Mouse (Mus musculus) mouse trophoblast stem cell (cell line): ENCODE measurements around the gene Ak5.
"Not testable (repeated sequence)": the region's sequence is repeated elsewhere in the genome, so short reads cannot be mapped to it uniquely, and the experiment has no call there.

Experiments
- in situ Hi-C, 2 experiments: fragments of 300-500 bp; cut with MseI, MboI; formaldehyde crosslinking; loops; 2 replicates in 1 of 2; 3 replicates in 1 of 2; pipeline ENCODE4 v1.15.1; 2025

Gene Ak5

GRCm38 (mm10) chr3:152668239-152668638, at the start of gene Ak5:
Ak5 (minus strand) TSS chr3:152668360.
- in situ Hi-C loops, result no loop called here

- in situ Hi-C loops, result no loop called here
Measured at GRCm38 (mm10) chr3:152713991-152714902, 46.1 kb upstream of the Ak5 start, which contains the start of gene Pigk. Pigk (plus strand) TSS chr3:152714100.

GRCm38 (mm10) chr3:152712957-152713356, 44.8 kb upstream of the Ak5 start:
- in situ Hi-C loops, result no loop called here

DNA sequence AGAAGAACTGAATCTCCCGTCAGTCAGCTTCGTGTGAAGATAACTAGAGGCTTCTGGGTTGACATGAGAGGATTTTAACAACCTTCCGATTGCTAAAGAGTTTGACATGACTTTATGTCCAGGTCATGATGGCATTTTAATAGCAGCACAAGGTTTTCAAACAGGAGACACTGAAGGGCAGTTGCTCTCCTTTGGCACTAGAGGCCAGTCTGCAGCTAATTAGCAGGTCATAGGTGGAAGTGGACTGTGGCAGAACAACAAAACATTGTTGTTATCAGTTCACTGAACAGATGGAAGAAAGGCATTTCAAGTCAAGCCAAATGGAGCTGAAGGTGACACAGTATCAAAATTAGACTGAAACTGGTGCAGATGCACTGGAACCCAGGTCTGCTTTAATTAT, 41.8 kb upstream of the Ak5 start:
- in situ Hi-C loops, result no loop called here

GRCm38 (mm10) chr3:152707321-152707823, 39.2 kb upstream of the Ak5 start:
- in situ Hi-C loops, result no loop called here

DNA sequence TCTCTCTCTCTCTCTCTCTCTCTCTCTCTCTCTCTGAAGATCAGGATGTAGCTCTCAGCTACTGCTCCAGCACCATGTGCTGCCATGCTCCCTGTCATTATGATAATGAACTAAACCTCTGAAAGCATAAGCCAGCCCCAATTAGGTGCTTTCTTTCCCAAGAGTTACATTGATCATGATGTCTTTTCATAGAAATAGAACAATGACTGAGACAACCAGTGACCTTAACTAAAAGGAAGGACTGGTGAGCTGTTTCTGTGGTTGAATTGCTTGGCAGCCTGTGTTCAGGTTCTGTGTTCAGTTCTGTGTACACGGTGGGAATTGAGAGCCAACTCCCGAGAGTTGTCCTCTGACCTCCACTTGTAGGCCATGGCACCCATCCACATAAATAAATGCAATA, 38.7 kb upstream of the Ak5 start:
- in situ Hi-C loops, result no loop called here

DNA sequence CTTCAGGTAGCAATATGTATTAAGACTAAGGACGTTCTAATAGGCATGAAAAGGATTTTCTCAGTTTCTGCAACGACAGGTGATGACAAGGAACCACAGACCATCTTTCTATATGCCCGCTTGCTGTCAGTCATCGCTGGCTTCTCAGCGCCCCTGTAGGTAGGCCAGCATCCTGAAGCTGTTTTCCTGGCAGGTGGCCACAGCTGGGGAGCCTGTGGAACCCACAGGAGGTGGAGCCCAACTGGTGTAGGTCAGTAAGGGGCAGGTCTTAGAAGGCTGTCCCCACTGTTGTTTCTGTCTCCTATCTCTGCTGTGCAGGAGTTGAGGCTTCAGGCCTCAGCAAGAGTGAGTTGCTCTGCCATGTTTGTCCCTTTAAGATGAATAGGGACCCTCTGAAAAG, 37.7 kb upstream of the Ak5 start:
- in situ Hi-C loops, result no loop called here

DNA sequence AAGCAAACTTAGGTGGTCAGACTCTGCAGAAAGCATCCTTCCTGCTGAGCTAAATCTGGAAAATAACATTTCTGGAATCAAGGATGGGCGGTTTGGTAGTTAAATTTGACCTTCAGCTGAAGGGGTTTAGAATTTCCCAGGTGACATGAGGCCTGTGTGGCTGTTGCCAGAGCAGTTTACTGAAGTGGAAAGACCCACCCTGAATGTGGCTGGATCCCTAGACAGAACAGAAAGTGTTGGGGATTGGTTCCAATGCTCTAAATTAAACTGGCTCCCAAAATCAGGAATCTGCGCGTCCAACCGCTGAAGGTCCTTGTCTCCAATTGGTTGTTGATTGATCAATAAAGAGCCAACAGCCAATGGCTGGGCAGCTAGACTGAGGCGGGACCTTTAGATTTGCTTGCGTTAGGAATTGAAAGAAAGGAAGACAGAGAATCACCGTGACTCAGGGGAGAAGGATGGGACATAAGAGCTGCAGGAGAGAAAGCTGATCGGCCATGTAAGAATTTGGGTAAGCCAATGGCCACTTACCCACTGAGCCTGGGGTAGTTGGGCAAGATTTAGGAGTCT, 34.2 kb upstream of the Ak5 start:
- in situ Hi-C loops, result no loop called here

GRCm38 (mm10) chr3:152701536-152701935, 33.4 kb upstream of the Ak5 start:
- in situ Hi-C loops, result not testable (repeated sequence)

DNA sequence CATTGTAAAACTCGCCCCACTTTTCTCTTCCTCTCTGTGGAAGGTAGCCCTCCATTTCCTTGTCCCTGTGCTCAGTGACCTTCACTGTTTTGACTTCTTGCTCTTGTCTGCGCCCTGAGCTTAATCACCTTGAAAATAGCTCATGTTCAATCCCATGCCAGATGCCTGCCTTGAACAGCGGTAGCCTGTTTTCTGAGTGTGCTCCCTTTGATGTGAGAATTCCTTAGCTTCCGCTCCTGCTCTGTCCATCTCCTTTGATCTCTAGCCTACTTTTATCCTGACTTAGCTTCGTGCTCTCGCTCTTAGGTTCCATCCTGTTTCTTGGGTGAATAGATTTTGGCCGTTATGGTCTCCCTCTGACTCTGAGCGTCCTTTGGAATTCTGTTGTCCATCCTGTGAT, 31.1 kb upstream of the Ak5 start:
- in situ Hi-C loops, result no loop called here

DNA sequence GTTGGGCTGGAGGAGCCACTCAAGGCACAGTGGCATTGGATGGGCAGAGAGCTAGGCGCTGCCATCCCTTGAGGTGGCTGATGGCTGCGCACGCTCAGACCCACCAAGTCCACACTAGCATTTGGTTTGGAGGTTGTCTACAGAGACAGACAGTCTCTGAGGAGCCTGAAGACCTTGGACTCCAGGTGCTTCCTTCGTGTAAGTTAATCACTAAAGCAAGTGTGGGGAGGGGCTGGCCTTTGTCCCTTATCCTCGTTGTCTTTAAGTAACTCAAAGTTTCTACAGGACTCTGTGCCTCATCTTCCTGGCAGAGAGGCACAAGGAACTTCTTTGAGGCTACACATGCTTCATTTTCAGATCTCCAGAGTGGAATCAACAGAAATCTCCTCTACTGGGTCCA, 29.9 kb upstream of the Ak5 start:
- in situ Hi-C loops, result no loop called here

GRCm38 (mm10) chr3:152694950-152695349, 26.8 kb upstream of the Ak5 start:
- in situ Hi-C loops, result no loop called here

DNA sequence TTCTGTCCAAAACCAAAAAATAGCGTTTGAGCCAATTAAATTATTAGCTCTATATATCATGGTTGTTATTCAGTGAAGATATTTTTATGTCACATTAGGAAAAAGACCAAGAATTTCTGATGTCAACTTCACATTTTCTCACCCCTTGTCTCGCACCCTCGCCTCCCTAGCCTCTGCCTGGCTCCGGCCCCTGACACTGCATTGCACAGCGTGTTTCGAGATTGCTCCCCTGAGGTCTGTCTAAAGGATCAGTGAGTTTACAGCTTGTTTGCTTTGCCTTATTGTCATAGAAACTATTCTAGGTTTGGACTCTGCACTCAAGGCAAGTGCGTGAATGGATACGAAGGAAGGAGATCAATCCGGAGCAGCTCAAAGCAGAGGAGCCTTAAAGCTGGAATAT, 20.9 kb upstream of the Ak5 start:
- in situ Hi-C loops, result no loop called here

DNA sequence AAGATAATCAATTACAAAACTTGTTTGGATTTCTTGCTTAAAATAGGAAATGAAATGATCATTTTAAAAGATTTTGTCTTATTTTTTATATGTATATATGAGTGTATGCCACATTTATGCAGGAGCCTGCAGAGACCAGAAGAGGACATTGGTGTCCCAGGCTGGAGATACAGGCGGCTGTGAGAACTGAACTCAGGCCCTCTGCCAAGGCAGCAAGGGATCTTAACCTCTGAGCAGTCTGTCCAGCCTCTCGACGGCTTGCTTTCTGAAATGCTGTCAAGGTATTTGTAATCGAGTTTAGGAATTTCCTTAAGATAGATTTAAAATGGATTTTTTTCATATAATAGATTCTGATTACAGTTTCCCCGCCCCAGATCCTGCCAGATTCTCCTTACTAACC, 20.4 kb upstream of the Ak5 start:
- in situ Hi-C loops, result no loop called here

- in situ Hi-C loops, result no loop called here
Measured at GRCm38 (mm10) chr3:152674663-152675062, 6.5 kb upstream of the Ak5 start.

DNA sequence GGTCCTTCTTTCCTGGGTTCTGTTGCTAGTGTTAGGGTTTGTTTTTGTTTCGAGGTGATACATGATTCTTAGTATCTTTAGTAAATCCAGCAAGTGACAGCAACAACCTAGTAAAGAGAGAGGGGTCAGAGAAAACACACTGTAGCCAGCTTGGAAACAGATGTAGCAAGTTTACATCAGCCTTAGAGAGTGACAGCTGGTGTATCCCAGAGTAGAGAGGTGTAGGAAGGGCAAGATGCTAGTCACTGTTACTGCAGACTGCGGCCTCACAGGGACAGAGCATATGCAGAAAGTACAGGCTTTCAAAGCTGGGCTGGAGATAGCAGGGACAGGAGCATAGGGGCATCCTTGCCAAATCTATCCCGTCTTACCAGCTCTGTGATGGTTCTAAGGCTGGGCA, 1.6 kb upstream of the Ak5 start:
- in situ Hi-C loops, result no loop called here

GRCm38 (mm10) chr3:152668793-152669192, 633 bp upstream of the Ak5 start:
- in situ Hi-C loops, result no loop called here

DNA sequence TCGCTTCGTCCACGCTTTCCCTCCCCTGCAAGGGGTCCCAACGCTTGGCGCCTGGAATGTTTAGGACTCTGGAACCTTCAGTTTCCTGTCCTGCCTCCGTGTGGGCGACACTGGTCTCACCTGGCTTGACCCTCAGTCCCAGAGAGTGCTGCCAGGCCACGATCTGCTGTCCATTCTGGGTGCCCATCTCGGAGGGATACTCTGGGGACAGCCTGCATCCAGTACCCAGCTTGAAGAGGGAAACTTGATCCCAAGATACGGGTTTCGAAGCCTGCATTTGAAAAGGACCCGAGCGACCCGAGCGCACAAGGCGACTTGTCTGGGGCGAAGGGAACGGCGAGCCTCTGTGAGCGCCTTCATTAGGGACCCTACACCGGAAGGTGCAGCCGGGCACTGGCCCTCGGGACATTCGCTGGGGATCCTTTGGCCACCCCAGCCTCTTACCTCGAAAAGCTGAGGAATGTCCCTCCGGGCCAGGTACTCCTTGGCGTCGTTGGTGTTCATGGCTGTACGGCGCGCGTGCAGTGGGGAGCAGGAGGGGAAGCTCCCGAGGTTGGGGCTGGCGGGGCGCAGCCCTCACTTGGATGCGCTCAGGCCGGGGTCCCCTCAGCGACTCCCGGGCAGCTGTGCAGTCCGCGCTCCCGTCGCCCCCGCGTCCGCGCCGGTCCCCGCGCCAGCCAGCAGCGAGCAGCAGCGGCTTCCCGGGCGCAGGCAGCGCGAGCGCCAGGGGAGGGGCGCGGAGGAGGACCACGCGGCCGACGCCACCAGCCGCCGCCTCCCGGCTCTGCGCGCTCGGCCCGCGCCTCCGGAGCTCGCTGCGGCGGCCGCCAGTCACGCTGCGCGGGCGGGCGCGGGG, 576 bp downstream of the Ak5 start:
- in situ Hi-C loops, result no loop called here

DNA sequence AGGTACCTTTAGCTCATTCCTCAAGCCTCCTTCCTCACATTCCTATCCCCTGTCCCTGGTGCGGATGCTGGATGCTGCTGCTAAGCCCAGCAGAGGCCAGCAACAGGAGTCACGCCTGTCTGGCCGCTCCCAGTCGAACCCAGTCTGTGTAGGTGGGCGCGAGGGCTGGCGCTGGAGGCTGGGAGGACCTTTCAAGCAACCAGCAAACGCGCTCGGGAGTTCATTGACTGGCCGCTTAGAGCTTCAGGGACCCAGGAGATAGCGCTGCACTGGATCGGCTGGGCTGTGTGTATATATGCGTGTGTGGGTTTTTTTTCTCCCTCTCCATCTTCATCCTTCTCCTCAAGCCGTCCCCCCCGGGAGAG, 1.2 kb downstream of the Ak5 start:
- in situ Hi-C loops, result no loop called here

DNA sequence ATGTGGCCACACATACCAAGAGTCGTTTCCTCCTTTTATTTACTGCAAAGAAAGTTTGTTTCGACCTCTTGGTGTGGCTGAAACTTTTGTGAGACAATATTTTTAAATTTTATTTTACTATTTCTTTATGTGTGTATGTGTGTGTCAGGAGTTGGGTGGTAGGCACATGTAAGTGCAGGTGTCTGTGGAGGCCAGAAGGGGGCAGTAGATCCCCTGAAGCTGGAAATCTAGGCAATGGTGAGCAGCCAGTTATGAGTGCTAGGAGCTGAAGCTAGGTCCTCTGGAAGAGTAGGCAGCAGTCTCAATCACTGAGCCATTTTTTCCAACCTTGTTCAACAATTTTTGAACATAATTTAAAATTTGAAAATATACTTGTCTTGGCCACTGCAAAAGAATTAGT, 9.6 kb downstream of the Ak5 start:
- in situ Hi-C loops, result no loop called here

DNA sequence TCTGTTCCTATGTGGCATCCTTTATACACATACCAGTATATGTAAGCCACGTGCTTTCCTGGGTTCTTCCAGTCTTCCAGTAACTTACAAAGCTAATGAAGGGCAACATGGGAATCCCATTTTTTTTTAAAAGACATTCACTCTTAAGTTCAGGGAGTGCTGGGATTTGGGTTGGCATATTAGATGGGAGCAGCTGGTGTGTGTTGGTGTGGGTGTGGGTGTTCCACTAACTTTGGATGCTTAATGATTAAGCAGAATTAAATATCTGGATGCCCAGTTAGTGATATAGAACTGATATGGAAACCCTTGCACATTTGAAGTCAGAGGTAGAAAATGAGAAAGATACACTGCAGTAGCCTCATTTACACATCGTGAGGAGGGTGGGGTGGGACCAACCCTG, 16.2 kb downstream of the Ak5 start:
- in situ Hi-C loops, result no loop called here

DNA sequence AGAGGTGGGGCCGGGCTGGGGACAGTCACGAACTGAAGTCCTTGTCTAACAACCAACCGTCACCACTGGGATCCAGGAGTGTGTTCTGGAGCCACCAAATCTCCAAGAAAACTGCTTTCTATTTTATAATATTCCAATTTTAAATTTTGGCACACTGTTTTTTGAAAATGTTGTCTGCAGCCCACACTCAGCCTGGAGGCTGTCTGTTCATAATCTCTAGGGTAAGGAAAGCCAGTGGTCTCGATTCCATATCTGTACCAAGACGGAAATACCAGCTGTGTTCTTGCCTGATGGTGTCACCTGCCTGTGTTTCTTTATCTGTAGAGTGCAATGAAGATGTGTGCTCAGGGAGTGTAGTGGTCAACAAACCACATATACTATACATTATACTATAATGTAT, 23.6 kb downstream of the Ak5 start:
- in situ Hi-C loops, result no loop called here
